Mouse (Mus musculus) heart, embryonic 11.5 days (tissue): ENCODE measurements at regions not wholly inside any gene's neighbourhood (a gene's known extent, or its start where the extent isn't known, plus 50 kb on each side); places are given as distances from the start of the nearest gene placed in this dataset.

Experiments
- ATAC-seq: fragments of 200-750 bp; cut with Nextera tagmentation; replicated peaks from 2 replicates; pipeline ENCODE4 v1.8.0; 2017; ENCODE audit warnings: moderate library complexity; ENCODE audit not compliant: insufficient number of reproducible peaks, low FRiP score, low TSS enrichment
- H3K27ac ChIP-seq: fragments of 300-500 bp; sonication (generic); 2 replicates; pipeline ENCODE4 v1.5.1; 2014; ENCODE audit warnings: mild to moderate bottlenecking, low read depth, low read length
- H3K27me3 ChIP-seq: fragments of 300-500 bp; sonication (generic); 2 replicates; pipeline ENCODE4 v1.6.1; 2014; ENCODE audit warnings: mild to moderate bottlenecking, low read length, mixed read lengths; ENCODE audit not compliant: control insufficient read depth, insufficient read depth
- H3K36me3 ChIP-seq: fragments of 300-500 bp; sonication (generic); 2 replicates; pipeline ENCODE4 v1.6.1; 2014; ENCODE audit warnings: mild to moderate bottlenecking, low read length, moderate library complexity, mixed read lengths; ENCODE audit not compliant: control insufficient read depth, insufficient read depth
- H3K4me1 ChIP-seq: fragments of 300-500 bp; sonication (generic); 2 replicates; pipeline ENCODE4 v1.6.1; 2014; ENCODE audit warnings: low read length; ENCODE audit not compliant: control insufficient read depth, insufficient read depth
- H3K4me2 ChIP-seq: fragments of 300-500 bp; sonication (generic); 2 replicates; pipeline ENCODE4 v1.6.1; 2014; ENCODE audit warnings: mild to moderate bottlenecking, moderate library complexity
- H3K4me3 ChIP-seq: fragments of 300-500 bp; sonication (generic); 2 replicates; pipeline ENCODE4 v1.5.1; 2014; ENCODE audit warnings: low read depth, low read length
- H3K9ac ChIP-seq: fragments of 300-500 bp; sonication (generic); 2 replicates; pipeline ENCODE4 v1.6.1; 2014; ENCODE audit warnings: mild to moderate bottlenecking, low read depth, low read length, moderate library complexity
- H3K9me3 ChIP-seq: fragments of 300-500 bp; sonication (generic); replicated peaks from 2 replicates; pipeline ENCODE4 v1.6.1; 2016; ENCODE audit warnings: low read length; ENCODE audit not compliant: control insufficient read depth
- WGBS: fragments of 180-500 bp; shearing (Covaris S2); extraction: QIAGEN DNeasy Blood & Tissue Kit; methylation state at CpG from one replicate; pipeline ENCODE4 v1.1.7; 2014; ENCODE audit not compliant: insufficient replicate concordance; 5-methylcytosine and 5-hydroxymethylcytosine counted together

DNA sequence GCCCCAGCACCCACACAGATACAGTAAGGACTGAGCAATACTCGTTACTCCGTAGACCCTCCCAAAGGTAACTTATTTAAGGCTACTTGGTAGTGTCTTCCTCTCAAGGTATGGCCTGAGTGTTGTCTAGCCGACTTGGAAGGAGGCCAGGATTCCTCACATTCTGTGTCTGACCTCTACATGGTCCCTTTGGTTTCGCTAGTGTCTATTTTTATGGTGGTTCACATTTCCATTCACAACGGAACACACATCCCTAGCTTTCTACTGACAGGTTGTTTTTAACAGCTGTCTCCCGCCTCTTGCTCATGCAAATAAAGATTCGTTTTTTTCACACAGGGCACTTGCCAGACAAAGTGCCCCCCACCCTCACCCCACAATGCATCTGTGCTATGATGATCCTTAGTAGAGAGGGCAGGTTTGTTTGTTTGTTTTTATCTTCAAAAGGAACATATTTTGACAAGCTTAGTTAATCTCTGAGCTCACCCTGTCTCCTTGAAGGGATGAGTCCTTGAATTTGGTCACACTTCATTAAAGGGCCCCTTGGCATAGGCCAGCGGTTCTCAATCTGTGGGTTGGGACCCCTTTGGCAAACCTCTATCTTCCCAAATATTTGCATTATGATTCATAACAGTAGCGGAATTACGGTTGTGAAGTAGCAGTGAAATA, 52.7 kb downstream of the Phlda1 start:
- Histone ChIP-seq H3K4me3 (no peak overlapping the region), H3K36me3 (no peaks in the 10 kb centered on the region), H3K9ac (no peak overlapping the region), H3K27me3 (no peaks in the 10 kb centered on the region), H3K9me3 (no peaks in the 10 kb centered on the region), H3K27ac (peak overlapping the region; percentile 54), H3K4me2 (peak overlapping the region; percentile 29), H3K4me1 (peaks cover 15% of the 10 kb centered on the region)
- peak; percentile 47; the same call in 1 of the 2 replicates for ATAC-seq
- 44% methylated on average over 10 of the region's 10 CpGs for WGBS

DNA sequence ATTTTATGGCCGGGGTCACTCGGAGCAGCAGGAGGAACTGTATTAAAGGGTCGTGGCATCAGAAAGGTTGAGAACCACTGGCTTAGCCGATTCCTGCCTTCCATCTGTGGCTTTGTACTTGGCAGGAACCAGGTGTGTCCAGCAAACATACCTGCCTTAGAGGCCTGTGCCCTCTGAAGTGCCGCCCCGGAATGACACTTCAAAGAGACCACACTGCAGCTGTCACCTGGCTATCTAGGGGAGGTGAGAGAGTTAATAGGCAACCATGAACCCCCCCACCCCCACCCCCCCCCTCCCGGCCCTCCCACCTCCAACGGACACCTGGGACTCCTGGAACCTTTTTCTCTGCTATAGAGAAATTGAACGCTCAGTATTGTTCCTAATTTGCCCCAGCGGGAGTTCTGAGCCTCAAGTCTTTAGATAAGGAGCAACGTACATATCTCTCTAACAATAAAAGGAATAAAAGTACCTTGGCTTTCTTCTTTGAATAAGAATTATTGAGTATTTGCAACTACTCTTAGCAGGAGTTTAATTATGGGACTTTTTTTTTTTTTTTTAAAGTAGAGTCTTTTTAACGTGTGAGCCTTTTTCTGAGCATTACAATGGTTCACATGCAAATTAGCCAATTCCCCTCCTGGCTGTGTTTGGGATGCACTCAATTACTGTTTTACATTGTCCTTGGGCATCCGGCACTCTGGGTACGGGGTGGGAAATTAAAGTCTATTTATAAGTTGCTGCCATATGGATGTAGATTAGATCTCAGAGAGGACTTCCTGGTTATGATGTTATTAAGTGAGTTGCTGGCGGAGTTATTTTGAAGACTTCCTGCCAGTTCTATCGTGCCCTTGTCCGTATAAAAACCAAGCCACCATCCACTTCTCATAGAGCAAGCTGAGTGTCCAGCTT, 53.5 kb downstream of the Phlda1 start:
- 58% methylated on average over 17 of the region's 17 CpGs for WGBS
- Histone ChIP-seq H3K27me3 (no peaks in the 10 kb centered on the region), H3K4me1 (peaks cover 15% of the 10 kb centered on the region), H3K4me2 (no peak overlapping the region; the same call in 1 of the 2 replicates), H3K36me3 (no peaks in the 10 kb centered on the region), H3K27ac (peak overlapping the region; percentile 54), H3K4me3 (no peak overlapping the region), H3K9me3 (no peaks in the 10 kb centered on the region), H3K9ac (0 out of 2 replicates have a peak overlapping the region, but pooled peaks have one; percentile 22)
- ATAC-seq: no peak

DNA sequence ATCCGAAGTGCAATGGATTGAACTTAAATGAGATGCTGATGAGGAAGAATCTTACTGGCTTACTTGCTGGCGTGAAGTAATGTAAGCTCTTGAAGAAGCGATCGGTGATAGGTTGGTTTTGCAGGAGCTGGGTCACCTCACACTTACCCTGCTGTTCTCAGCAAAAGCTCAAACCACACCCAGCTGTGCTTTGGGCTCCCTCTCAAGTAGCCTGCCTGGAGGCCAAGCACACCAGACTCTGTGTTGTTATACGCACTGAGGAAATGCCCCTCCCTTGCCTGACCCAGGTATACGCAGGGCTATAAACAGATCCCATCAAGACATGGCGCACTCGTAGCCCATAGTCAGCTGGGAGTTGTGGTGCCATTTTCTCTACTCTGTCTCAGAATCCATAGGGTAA, 56.5 kb downstream of the Phlda1 start:
- 79% methylated on average over 8 of the region's 8 CpGs for WGBS
- no peaks in the 10 kb centered on the region for H3K27me3 ChIP-seq
- no peaks in the 10 kb centered on the region for H3K36me3 ChIP-seq
- H3K4me2 ChIP-seq: no peak overlapping the region
- peaks cover 15% of the 10 kb centered on the region for H3K4me1 ChIP-seq
- no peak overlapping the region for H3K9ac ChIP-seq
- no peak for ATAC-seq
- H3K27ac ChIP-seq: no peak overlapping the region
- H3K9me3 ChIP-seq: no peaks in the 10 kb centered on the region
- no peak overlapping the region for H3K4me3 ChIP-seq

DNA sequence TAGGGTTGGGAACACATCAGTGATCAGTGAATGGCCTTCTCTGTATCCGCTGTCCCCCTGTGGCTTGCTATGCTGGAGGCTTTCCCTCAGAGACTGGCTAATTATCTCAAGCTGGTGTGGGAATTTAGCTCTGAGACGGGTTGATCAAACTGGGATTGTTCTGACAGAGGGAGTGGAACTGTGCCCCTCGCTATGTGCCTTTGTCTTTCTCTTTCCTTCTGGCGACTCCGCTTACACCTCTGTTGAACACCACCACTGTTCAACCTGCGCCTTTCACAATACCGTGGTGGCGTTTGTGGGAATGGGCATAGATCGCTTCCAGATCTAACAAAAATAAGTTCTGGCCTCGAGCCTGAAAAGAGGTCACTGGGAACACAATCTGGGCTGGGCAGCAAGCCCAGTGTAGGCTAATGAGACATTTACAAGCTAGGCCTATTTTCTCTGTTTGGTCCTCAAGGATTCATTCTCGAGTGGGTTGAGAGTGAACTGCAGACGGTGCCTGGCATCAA, 60.8 kb downstream of the Phlda1 start:
- H3K9me3 ChIP-seq: no peaks in the 10 kb centered on the region
- H3K27me3 ChIP-seq: no peaks in the 10 kb centered on the region
- 78% methylated on average over 12 of the region's 12 CpGs for WGBS
- no peak for ATAC-seq
- no peak overlapping the region for H3K9ac ChIP-seq
- H3K36me3 ChIP-seq: no peaks in the 10 kb centered on the region
- no peak overlapping the region for H3K4me3 ChIP-seq
- H3K27ac ChIP-seq: no peak overlapping the region
- H3K4me2 ChIP-seq: no peak overlapping the region
- H3K4me1 ChIP-seq: no peaks in the 10 kb centered on the region

DNA sequence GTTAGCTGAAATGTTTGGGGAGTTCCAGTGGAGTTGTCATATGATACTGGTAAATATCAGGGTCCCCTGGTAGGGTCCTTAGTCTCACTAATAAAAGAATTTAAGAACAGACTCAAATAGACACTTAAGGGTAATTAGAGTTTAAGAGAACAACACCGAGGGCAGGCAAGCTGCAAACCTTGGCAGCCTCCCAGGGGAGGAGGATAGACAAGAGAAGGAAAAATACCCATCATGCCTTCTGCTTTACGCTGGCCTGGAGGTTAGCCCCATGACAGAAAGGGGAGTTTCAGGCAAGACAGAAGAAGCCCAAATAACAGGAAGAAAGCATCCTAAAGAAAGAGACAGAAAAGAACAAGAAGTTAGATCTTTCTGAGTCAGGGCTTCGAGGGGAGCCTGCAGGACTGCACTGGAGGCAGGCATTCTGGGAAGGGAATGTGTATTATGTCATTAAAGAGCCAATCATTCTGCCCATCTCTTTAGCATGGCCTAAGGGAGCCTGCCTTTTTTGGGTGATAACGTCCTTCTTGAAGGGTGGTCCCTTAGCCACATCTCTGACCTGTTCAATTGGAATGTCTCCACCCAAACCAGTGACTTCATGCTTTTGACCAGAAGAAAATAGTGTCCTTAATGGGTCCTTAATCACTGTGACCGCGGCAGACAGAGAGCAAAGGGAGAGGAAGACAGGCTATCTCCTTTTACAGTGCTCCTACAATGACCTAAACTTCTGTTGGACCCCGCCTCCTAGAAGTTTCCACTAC, 64.6 kb downstream of the Phlda1 start:
- Histone ChIP-seq H3K36me3 (no peaks in the 10 kb centered on the region), H3K27ac (no peak overlapping the region), H3K4me2 (no peak overlapping the region), H3K4me1 (peaks cover 17% of the 10 kb centered on the region), H3K27me3 (no peaks in the 10 kb centered on the region), H3K4me3 (no peak overlapping the region), H3K9ac (no peak overlapping the region), H3K9me3 (no peaks in the 10 kb centered on the region)
- WGBS: 40% methylated on average over 7 of the region's 7 CpGs
- ATAC-seq: no peak

DNA sequence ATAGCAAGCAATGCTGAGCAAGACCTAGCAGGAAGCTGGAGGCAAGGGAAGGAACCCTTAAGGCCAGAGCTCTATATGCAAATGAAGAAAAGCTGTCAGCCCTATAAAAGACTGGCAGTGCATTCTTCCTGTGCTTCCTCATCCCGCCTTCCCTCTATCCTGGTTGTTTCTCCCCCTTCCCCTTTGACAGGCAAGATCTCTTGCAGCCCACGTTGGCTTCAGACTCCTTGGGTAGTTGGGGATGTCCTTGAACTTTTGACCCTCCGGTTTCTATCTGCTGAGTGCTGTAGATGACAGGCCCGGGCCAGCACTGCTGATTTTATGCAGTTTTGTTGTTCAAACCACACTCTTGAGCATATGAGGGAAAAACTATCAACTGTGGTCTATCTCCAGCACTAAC, 68.1 kb downstream of the Phlda1 start:
- Histone ChIP-seq H3K4me1 (peaks cover 37% of the 10 kb centered on the region), H3K27ac (no peak overlapping the region), H3K9me3 (no peaks in the 10 kb centered on the region), H3K36me3 (no peaks in the 10 kb centered on the region), H3K27me3 (no peaks in the 10 kb centered on the region), H3K9ac (no peak overlapping the region), H3K4me3 (no peak overlapping the region), H3K4me2 (no peak overlapping the region)
- no peak for ATAC-seq
- 42% methylated on average over 4 of the region's 4 CpGs for WGBS

DNA sequence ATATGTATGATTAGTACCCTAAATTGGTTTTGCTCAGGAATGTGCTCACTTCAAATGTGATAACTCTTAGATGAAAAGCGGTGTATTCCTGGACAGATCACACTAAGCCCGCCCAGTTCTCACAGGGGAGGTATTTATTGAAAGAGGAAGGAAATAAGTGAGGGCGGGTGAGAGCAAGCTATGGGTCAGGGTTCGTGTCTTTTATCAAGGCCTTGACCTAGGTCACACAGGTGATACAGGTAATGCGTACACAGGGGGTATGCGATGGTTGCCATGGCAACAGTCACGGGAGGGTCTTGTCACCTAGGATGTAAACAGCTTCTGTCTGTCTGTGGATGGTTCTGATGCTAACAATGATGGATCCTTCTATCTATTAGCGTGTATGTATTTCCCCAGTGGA, 68.7 kb downstream of the Phlda1 start:
- H3K4me3 ChIP-seq: no peak overlapping the region
- no peaks in the 10 kb centered on the region for H3K36me3 ChIP-seq
- H3K9me3 ChIP-seq: no peaks in the 10 kb centered on the region
- no peak overlapping the region for H3K4me2 ChIP-seq
- peaks cover 40% of the 10 kb centered on the region for H3K4me1 ChIP-seq
- H3K27me3 ChIP-seq: no peaks in the 10 kb centered on the region
- H3K9ac ChIP-seq: no peak overlapping the region
- ATAC-seq: 0 out of 2 replicates have a peak, but pooled peaks have one; percentile 29
- H3K27ac ChIP-seq: no peak overlapping the region
- WGBS: 75% methylated on average over 8 of the region's 8 CpGs

DNA sequence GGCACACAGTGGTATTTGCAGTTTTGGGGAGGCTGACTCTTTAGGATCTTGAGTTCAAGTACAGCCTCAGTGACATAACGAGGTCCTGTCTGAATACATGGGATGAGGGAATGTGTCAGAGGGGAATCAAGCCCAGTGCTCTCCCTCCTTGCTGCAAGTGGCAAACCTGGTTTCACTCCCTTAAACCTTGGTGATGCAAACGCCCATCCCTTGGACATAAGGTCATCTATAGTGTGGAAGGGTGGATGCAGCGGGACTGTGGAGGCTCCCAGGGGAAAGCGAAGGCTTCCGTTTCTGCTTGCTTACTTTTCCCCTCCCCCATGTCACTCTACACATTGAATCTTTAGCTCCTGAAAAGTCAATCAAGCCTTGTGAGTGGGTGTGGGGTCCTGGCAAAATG, 69.2 kb downstream of the Phlda1 start:
- ATAC-seq: no peak
- no peaks in the 10 kb centered on the region for H3K9me3 ChIP-seq
- no peak overlapping the region for H3K4me3 ChIP-seq
- no peaks in the 10 kb centered on the region for H3K27me3 ChIP-seq
- 52% methylated on average over 5 of the region's 5 CpGs for WGBS
- no peaks in the 10 kb centered on the region for H3K36me3 ChIP-seq
- H3K4me2 ChIP-seq: peak overlapping the region; percentile 27; the same call in 1 of the 2 replicates
- no peak overlapping the region for H3K27ac ChIP-seq
- peaks cover 43% of the 10 kb centered on the region for H3K4me1 ChIP-seq
- no peak overlapping the region for H3K9ac ChIP-seq
